Mouse (Mus musculus) heart, embryonic 11.5 days (tissue): ENCODE measurements around the gene 0610037L13Rik. TPM values are rescaled to one million over a fixed set of nuclear protein-coding genes. Genes with fewer than 3 reads are reported as not detected.

Experiments
- ATAC-seq: fragments of 200-750 bp; cut with Nextera tagmentation; replicated peaks from 2 replicates; pipeline ENCODE4 v1.8.0; 2017; ENCODE audit warnings: moderate library complexity; ENCODE audit not compliant: insufficient number of reproducible peaks, low FRiP score, low TSS enrichment
- H3K27ac ChIP-seq: fragments of 300-500 bp; sonication (generic); 2 replicates; pipeline ENCODE4 v1.5.1; 2014; ENCODE audit warnings: mild to moderate bottlenecking, low read depth, low read length
- H3K27me3 ChIP-seq: fragments of 300-500 bp; sonication (generic); 2 replicates; pipeline ENCODE4 v1.6.1; 2014; ENCODE audit warnings: mild to moderate bottlenecking, low read length, mixed read lengths; ENCODE audit not compliant: control insufficient read depth, insufficient read depth
- H3K36me3 ChIP-seq: fragments of 300-500 bp; sonication (generic); 2 replicates; pipeline ENCODE4 v1.6.1; 2014; ENCODE audit warnings: mild to moderate bottlenecking, low read length, moderate library complexity, mixed read lengths; ENCODE audit not compliant: control insufficient read depth, insufficient read depth
- H3K4me1 ChIP-seq: fragments of 300-500 bp; sonication (generic); 2 replicates; pipeline ENCODE4 v1.6.1; 2014; ENCODE audit warnings: low read length; ENCODE audit not compliant: control insufficient read depth, insufficient read depth
- H3K4me2 ChIP-seq: fragments of 300-500 bp; sonication (generic); 2 replicates; pipeline ENCODE4 v1.6.1; 2014; ENCODE audit warnings: mild to moderate bottlenecking, moderate library complexity
- H3K4me3 ChIP-seq: fragments of 300-500 bp; sonication (generic); 2 replicates; pipeline ENCODE4 v1.5.1; 2014; ENCODE audit warnings: low read depth, low read length
- H3K9ac ChIP-seq: fragments of 300-500 bp; sonication (generic); 2 replicates; pipeline ENCODE4 v1.6.1; 2014; ENCODE audit warnings: mild to moderate bottlenecking, low read depth, low read length, moderate library complexity
- H3K9me3 ChIP-seq: fragments of 300-500 bp; sonication (generic); replicated peaks from 2 replicates; pipeline ENCODE4 v1.6.1; 2016; ENCODE audit warnings: low read length; ENCODE audit not compliant: control insufficient read depth
- WGBS: fragments of 180-500 bp; shearing (Covaris S2); extraction: QIAGEN DNeasy Blood & Tissue Kit; methylation state at CpG from one replicate; pipeline ENCODE4 v1.1.7; 2014; ENCODE audit not compliant: insufficient replicate concordance; 5-methylcytosine and 5-hydroxymethylcytosine counted together
- polyA plus RNA-seq: library from polyadenylated mRNA; unstranded; fragments of >200 nt; fragmentation: Nextera tagmentation; extraction: Ambion mirVana; gene quantifications from 2 replicates; pipeline ENCODE4 v1.2.1, GENCODE M21; 2014

Gene 0610037L13Rik
- 104 and 106 TPM in 2 replicates for polyA plus RNA-seq

DNA sequence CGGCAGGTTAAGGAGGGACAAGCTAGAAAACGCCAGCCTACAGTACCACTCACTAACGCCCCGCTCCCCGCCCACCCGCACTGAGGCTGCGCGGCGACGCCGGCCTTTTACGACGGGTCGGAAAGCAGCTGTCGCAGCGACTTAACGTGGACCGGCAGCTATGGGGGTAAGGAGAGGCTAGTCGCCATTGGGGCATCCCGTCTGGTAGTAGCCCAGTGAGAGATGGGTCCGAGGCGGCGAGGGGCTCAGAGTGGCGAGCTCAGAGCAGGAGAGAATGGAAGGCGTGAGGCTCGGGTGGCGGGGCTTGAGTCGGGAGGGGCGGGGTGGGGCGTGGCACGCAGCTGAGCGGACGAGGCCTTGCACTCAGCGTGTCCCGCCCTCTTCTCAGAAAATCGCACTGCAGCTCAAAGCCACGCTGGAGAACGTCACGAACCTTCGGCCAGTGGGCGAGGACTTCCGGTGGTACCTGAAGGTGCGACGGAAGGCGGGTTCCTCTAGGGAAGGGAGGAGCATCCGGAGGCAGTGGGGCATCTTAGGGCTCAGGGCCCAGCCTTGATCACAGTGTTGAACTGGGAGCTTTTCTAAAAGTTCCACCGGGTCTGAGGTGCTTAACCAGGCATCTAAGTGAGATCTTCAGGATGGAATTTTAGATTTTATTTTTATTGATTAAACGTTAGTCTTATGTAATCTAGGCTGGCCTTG, at the start of gene 0610037L13Rik:
TSS of gene 0610037L13Rik (plus strand) at position 83 of the 702 bp plus-strand sequence.
- ATAC-seq, result peak; percentile 91
- under 1% methylated on average over 48 of the region's 48 CpGs for WGBS
- Histone ChIP-seq H3K9ac (peak within 1 kb of the TSS; percentile 74), H3K9me3 (no peaks in the 10 kb centered on the region), H3K27me3 (no peaks in the 10 kb centered on the region), H3K36me3 (peaks cover 13% of the 10 kb centered on the region), H3K4me1 (peaks cover 6% of the 10 kb centered on the region; the same call in 1 of the 2 replicates), H3K4me3 (peak within 1 kb of the TSS; percentile 66), H3K27ac (peak within 1 kb of the TSS; percentile 86), H3K4me2 (peak within 1 kb of the TSS; percentile 90)

GRCm38 (mm10) chr4:107843687-107844086, 45.9 kb upstream of the 0610037L13Rik start:
- Histone ChIP-seq H3K4me3 (no peak overlapping the region), H3K27ac (no peak overlapping the region), H3K27me3 (peaks cover 35% of the 10 kb centered on the region), H3K9me3 (no peaks in the 10 kb centered on the region), H3K36me3 (no peaks in the 10 kb centered on the region), H3K9ac (no peak overlapping the region), H3K4me2 (no peak overlapping the region), H3K4me1 (peaks cover 5% of the 10 kb centered on the region; the same call in 1 of the 2 replicates)
- 87% methylated on average over 8 of the region's 8 CpGs for WGBS
- ATAC-seq, result no peak

GRCm38 (mm10) chr4:107844971-107845370, 44.6 kb upstream of the 0610037L13Rik start:
- 5% methylated on average over 10 of the region's 10 CpGs for WGBS
- ATAC-seq, result no peak
- Histone ChIP-seq H3K36me3 (no peaks in the 10 kb centered on the region), H3K4me2 (no peak overlapping the region), H3K27ac (no peak overlapping the region), H3K9ac (no peak overlapping the region), H3K27me3 (peaks cover 35% of the 10 kb centered on the region), H3K9me3 (no peaks in the 10 kb centered on the region), H3K4me3 (no peak overlapping the region), H3K4me1 (peaks cover 5% of the 10 kb centered on the region; the same call in 1 of the 2 replicates)

- no peaks in the 10 kb centered on the region for H3K9me3 ChIP-seq
- H3K4me3 ChIP-seq, result no peak overlapping the region
- H3K27me3 ChIP-seq, result peaks cover 37% of the 10 kb centered on the region
- 54% methylated on average over 7 of the region's 7 CpGs for WGBS
- peaks cover 5% of the 10 kb centered on the region; the same call in 1 of the 2 replicates for H3K4me1 ChIP-seq
- H3K27ac ChIP-seq, result no peak overlapping the region
- no peaks in the 10 kb centered on the region for H3K36me3 ChIP-seq
- ATAC-seq, result no peak
- H3K4me2 ChIP-seq, result peak overlapping the region; percentile 74
- no peak overlapping the region for H3K9ac ChIP-seq
These were observed 42.8 kb upstream of the 0610037L13Rik start for GRCm38 (mm10) chr4:107846795-107847194.

GRCm38 (mm10) chr4:107848546-107848945, 41.1 kb upstream of the 0610037L13Rik start:
- Histone ChIP-seq H3K4me2 (no peak overlapping the region), H3K4me1 (peaks cover 5% of the 10 kb centered on the region; the same call in 1 of the 2 replicates), H3K4me3 (no peak overlapping the region), H3K36me3 (no peaks in the 10 kb centered on the region), H3K9ac (no peak overlapping the region), H3K27me3 (peaks cover 35% of the 10 kb centered on the region), H3K9me3 (no peaks in the 10 kb centered on the region), H3K27ac (no peak overlapping the region)
- ATAC-seq, result no peak
- WGBS, result 75% methylated on average over 5 of the region's 5 CpGs

DNA sequence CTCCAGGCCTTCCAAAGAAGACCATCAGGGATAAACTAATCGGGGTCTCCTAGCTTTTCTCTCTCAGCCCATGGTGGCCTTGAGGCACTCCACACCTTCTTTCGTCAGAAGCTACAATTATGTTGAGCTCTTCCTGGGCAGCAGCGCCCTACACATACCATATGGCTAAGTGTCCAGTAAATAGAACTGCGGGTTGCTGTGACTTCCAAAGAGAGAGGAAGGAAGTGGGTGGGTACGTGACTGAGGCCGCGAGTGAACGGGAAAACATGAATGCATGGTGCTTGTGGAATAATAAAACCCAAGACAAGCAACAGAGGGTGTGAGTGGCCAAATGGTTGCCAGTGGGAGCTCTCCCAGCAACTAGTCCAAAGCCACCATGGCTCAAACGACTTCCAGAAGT, 40.0 kb upstream of the 0610037L13Rik start:
- Histone ChIP-seq H3K27ac (no peak overlapping the region), H3K9me3 (no peaks in the 10 kb centered on the region), H3K36me3 (no peaks in the 10 kb centered on the region), H3K9ac (no peak overlapping the region), H3K27me3 (peaks cover 38% of the 10 kb centered on the region), H3K4me3 (no peak overlapping the region), H3K4me2 (no peak overlapping the region), H3K4me1 (peaks cover 5% of the 10 kb centered on the region; the same call in 1 of the 2 replicates)
- 69% methylated on average over 9 of the region's 9 CpGs for WGBS
- ATAC-seq, result no peak

GRCm38 (mm10) chr4:107850091-107850490, 39.5 kb upstream of the 0610037L13Rik start:
- peaks cover 5% of the 10 kb centered on the region; the same call in 1 of the 2 replicates for H3K4me1 ChIP-seq
- no peaks in the 10 kb centered on the region for H3K9me3 ChIP-seq
- 80% methylated on average over 8 of the region's 8 CpGs for WGBS
- no peak overlapping the region for H3K27ac ChIP-seq
- no peak overlapping the region for H3K4me2 ChIP-seq
- H3K27me3 ChIP-seq, result peaks cover 38% of the 10 kb centered on the region
- no peak overlapping the region for H3K4me3 ChIP-seq
- no peak for ATAC-seq
- no peaks in the 10 kb centered on the region for H3K36me3 ChIP-seq
- H3K9ac ChIP-seq, result no peak overlapping the region

GRCm38 (mm10) chr4:107853333-107853732, 36.3 kb upstream of the 0610037L13Rik start:
- 84% methylated on average over 8 of the region's 8 CpGs for WGBS
- no peaks in the 10 kb centered on the region for H3K9me3 ChIP-seq
- peaks cover 7% of the 10 kb centered on the region for H3K27me3 ChIP-seq
- H3K9ac ChIP-seq, result no peak overlapping the region
- H3K36me3 ChIP-seq, result no peaks in the 10 kb centered on the region
- no peak for ATAC-seq
- no peak overlapping the region for H3K27ac ChIP-seq
- no peak overlapping the region for H3K4me2 ChIP-seq
- H3K4me3 ChIP-seq, result no peak overlapping the region
- no peaks in the 10 kb centered on the region for H3K4me1 ChIP-seq

DNA sequence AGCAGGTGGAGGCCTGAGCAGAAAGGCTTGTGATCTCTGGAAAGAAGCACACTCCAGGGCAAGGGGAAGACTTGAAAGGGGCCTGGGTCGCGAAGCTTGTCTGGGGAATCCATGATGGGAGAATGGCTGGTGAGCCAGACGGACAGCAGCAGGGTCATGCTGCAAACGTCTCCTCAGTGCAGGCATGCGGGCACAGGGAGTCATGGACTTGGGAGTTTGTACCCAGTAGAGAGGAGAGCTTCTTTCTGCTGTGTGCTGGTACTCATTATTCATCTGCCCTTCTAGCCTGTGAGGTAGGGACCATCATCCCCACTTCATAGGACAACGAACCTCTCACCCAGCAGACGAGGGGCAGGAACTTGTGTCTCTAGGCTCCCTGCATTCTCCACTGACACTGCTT, 35.8 kb upstream of the 0610037L13Rik start:
- Histone ChIP-seq H3K4me2 (no peak overlapping the region), H3K4me3 (no peak overlapping the region), H3K27me3 (peaks cover 6% of the 10 kb centered on the region; the same call in 1 of the 2 replicates), H3K9me3 (no peaks in the 10 kb centered on the region), H3K9ac (no peak overlapping the region), H3K27ac (no peak overlapping the region), H3K4me1 (no peaks in the 10 kb centered on the region), H3K36me3 (no peaks in the 10 kb centered on the region)
- ATAC-seq, result no peak
- WGBS, result 78% methylated on average over 7 of the region's 7 CpGs
